Mouse (Mus musculus) E14TG2a.4 (cell line): ENCODE measurements around the gene Shc3.

Experiments
- CTCF ChIP-seq: conservative IDR thresholded peaks from 2 replicates; pipeline ENCODE4 v1.5.1; 2014; ENCODE audit warnings: low read length
- NANOG ChIP-seq: IDR thresholded peaks from 2 replicates; pipeline ENCODE4 v1.6.1; 2014; ENCODE audit warnings: borderline replicate concordance, low read length, mixed read lengths
- POU5F1 ChIP-seq: IDR thresholded peaks from 2 replicates; pipeline ENCODE4 v1.6.1; 2014; ENCODE audit warnings: low read length, borderline replicate concordance

DNA sequence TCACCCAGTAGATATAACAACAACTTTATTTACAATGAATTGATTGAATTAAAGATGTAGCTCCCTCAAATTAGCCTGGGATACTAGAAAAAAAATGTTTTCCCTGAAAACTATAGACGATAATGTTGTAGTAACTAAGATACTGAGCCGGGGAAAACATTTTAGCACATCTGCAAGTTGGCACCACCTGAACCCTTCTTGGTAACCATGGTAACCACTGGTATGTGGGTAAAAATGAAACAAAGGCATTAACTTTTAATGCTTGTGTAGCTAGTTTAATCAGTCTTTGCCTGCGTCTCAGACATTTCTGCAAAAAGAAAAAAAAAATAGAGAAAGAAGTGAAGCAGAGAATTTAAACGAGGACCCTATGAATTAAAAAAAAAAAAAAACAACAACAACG lies 42.3 kb upstream of the Shc3 start:
- no peak for TF ChIP-seq CTCF
- no peak for TF ChIP-seq NANOG
- TF ChIP-seq POU5F1 = no peak
